Mouse (Mus musculus) neural tube, embryonic 11.5 days (tissue): ENCODE measurements around the gene Creld2. TPM values are rescaled to one million over a fixed set of nuclear protein-coding genes. Genes with fewer than 3 reads are reported as not detected.

Experiments
- ATAC-seq: fragments of 200-750 bp; cut with Nextera tagmentation; 2 replicates; pipeline ENCODE4 v1.8.0; 2017; ENCODE audit warnings: moderate number of reproducible peaks, mild to moderate bottlenecking, moderate TSS enrichment, moderate library complexity; ENCODE audit not compliant: insufficient read depth, low FRiP score, low TSS enrichment
- DNase-seq: peaks from one replicate; pipeline ENCODE4 v3.0.0-alpha.2; 2015; ENCODE audit warnings: low spot score
- H3K27ac ChIP-seq: fragments of 300-500 bp; sonication (generic); 2 replicates; pipeline ENCODE4 v1.5.1; 2014; ENCODE audit warnings: low read depth, mild to moderate bottlenecking, low read length
- H3K27me3 ChIP-seq: fragments of 300-500 bp; sonication (generic); 2 replicates; pipeline ENCODE4 v1.6.1; 2014; ENCODE audit warnings: mild to moderate bottlenecking, low read length, mixed read lengths; ENCODE audit not compliant: control insufficient read depth, insufficient read depth
- H3K36me3 ChIP-seq: fragments of 300-500 bp; sonication (generic); 2 replicates; pipeline ENCODE4 v1.6.1; 2014; ENCODE audit warnings: mild to moderate bottlenecking, low read length, moderate library complexity, mixed read lengths; ENCODE audit not compliant: control insufficient read depth, insufficient read depth
- H3K4me1 ChIP-seq: fragments of 300-500 bp; sonication (generic); 2 replicates; pipeline ENCODE4 v1.6.1; 2014; ENCODE audit warnings: low read length, mixed read lengths; ENCODE audit not compliant: control insufficient read depth, insufficient read depth
- H3K4me2 ChIP-seq: fragments of 300-500 bp; sonication (generic); 2 replicates; pipeline ENCODE4 v1.6.1; 2014; ENCODE audit warnings: low read depth, mild to moderate bottlenecking, moderate library complexity
- H3K4me3 ChIP-seq: fragments of 300-500 bp; sonication (generic); 2 replicates; pipeline ENCODE4 v1.5.1; 2014; ENCODE audit warnings: low read depth, low read length
- H3K9ac ChIP-seq: fragments of 300-500 bp; sonication (generic); 2 replicates; pipeline ENCODE4 v1.6.1; 2014; ENCODE audit warnings: mild to moderate bottlenecking, low read length
- H3K9me3 ChIP-seq: fragments of 300-500 bp; sonication (generic); 2 replicates; pipeline ENCODE4 v1.6.1; 2016; ENCODE audit warnings: low read length; ENCODE audit not compliant: control insufficient read depth
- WGBS: fragments of 180-500 bp; shearing (Covaris S2); extraction: QIAGEN DNeasy Blood & Tissue Kit; methylation state at CpG from one replicate; pipeline ENCODE4 v1.1.7; 2014; 5-methylcytosine and 5-hydroxymethylcytosine counted together
- polyA plus RNA-seq: library from polyadenylated mRNA; unstranded; fragments of >200 nt; fragmentation: Nextera tagmentation; extraction: Ambion mirVana; gene quantifications from 2 replicates; pipeline ENCODE4 v1.2.1, GENCODE M21; 2014

The Creld2 gene
- polyA plus RNA-seq, 1 experiment from 2014 or later, result 96.4 TPM

DNA sequence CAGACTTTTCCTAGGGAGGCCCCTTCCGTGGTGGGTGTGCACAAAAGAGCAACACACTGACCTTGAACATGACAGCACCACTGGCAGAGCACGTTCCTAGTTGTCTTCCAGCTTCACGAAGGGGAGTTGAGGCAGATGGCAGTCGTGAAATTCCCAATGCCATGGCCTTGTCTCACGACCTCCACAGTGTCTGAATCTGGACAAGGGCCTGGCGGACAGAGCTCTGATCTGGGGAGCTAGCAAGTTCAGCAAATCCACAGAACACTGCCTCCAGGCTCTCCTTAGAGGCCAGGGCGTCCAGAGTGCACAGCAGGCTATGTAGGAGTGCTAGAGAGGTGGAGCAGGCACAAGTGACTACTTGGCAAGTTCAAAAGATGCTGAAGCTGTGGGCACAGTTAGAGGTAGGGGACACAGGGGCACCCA, 47.5 kb downstream of the Creld2 start:
- Histone ChIP-seq H3K27me3 (no peaks in the 10 kb centered on the region), H3K4me1 (peaks cover 12% of the 10 kb centered on the region), H3K9ac (no peak overlapping the region), H3K4me2 (no peak overlapping the region), H3K36me3 (peaks cover 7% of the 10 kb centered on the region), H3K27ac (no peak overlapping the region), H3K9me3 (no peaks in the 10 kb centered on the region), H3K4me3 (no peak overlapping the region)
- ATAC-seq (no peak), DNase-seq (no peak)
- 62% methylated on average over 7 of the region's 7 CpGs for WGBS

DNA sequence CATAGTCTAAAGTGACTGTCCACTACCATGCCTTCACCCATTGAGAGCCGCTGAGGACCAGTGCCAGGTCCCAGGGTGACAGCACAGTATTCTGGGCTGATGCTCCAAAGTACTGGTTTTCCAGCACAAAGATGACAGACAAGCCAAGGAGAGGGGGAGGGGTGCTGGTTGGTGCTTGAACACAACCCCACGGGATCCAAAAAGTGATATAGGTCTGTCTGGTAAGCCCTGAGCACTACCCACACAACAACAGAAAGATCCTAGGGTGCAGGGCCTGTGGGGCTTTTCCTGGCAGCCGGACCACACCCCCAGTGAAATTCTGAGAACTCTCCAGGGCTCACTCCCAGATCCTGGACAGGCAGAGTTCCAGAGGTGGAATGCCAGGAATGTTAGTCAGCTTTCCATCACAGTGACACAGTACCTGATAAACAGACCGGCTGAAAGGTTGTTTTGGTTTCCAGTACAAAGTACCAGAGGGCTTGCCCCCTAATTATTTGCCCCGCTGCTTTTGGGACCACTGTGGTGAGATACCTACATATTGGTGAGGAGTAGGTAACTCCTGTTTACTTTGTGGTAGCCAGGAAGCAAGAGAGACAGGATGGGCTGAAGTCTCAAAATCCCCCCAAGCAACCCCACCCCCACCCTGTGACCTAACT, 48.0 kb downstream of the Creld2 start:
- peaks cover 7% of the 10 kb centered on the region for H3K36me3 ChIP-seq
- H3K4me1 ChIP-seq, result peaks cover 12% of the 10 kb centered on the region
- H3K4me2 ChIP-seq, result no peak overlapping the region
- no peaks in the 10 kb centered on the region for H3K9me3 ChIP-seq
- no peak overlapping the region for H3K27ac ChIP-seq
- DNase-seq, result no peak
- no peaks in the 10 kb centered on the region for H3K27me3 ChIP-seq
- no peak overlapping the region for H3K4me3 ChIP-seq
- 39% methylated on average over 5 of the region's 5 CpGs for WGBS
- H3K9ac ChIP-seq, result no peak overlapping the region
- ATAC-seq, result no peak

DNA sequence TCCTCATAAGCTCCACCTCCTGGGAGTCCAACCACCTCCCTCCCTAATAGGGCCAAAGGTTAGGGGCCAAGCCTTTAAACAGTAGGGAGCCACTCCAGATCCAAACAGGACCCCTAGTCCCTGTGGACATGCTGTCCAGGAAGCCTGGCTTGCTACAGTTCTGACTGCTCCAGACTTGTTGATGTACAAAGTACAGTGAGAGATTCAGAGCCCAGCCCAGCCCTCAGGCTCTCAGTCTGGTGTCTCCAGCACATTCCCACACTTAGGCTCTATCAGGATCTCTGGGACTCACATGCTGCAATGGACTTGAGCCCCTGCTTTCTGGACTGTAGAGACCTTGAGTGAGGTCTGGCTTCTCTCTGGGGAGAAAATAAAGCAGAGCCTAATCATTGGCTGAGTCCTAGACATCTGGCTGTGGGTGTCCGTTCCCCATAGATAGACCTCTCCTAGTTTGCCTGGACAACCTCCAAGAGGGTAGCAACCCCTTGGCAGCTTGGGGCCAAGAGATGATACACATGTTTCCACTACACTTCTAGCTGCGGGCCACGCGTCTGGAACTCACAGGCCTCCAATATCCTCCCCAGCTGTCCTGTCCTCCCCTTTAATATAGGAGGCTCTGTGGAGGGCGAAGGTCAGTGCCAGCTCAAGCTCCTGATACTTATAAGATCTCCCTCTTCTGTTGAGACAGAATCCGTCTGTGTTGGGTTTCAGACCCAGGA, 48.7 kb downstream of the Creld2 start:
- Histone ChIP-seq H3K4me3 (no peak overlapping the region), H3K27me3 (no peaks in the 10 kb centered on the region), H3K9ac (no peak overlapping the region), H3K4me1 (peaks cover 12% of the 10 kb centered on the region), H3K9me3 (no peaks in the 10 kb centered on the region), H3K4me2 (no peak overlapping the region), H3K36me3 (peaks cover 7% of the 10 kb centered on the region), H3K27ac (no peak overlapping the region)
- 87% methylated on average over 6 of the region's 6 CpGs for WGBS
- ATAC-seq (no peak), DNase-seq (no peak)

DNA sequence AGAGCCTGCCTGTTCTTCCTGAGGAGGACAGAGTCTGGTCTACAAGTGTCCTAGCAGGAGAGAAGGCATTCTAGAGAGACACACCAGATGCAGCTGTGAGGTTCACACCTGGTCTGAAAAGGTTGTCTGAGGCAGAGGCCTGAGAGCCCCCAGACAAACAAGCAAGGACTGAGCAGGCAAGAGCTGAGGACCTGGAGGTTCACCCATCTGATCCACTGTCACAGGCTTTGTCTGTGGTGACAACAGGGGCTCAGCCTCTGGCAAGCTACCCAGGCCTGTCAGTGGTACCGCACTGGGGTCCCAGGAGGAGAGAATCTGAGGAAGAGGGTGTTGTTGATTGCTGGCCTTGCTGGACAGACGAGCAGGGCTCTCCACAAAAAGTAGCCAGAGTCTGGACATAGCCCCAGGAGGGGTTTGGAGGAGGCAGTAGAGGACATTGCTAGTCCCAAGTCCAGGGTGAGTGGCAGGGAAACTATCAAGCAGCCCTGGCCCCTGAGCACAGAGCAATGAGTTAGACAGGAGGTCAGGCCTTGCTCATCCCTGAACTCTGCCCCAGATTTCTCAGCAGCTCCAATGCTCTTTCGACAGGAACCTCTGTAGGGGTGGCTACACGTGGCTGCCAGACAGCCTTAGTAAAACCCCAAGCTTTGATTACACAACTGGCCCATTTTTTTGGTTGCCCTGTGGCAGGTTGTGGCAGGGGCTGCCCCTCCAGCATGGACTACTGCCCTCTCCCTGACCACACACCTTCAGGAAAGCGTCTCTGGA, 51.2 kb downstream of the Creld2 start:
- ATAC-seq (no peak), DNase-seq (no peak)
- no peak overlapping the region for H3K27ac ChIP-seq
- no peak overlapping the region for H3K4me3 ChIP-seq
- H3K4me1 ChIP-seq, result no peaks in the 10 kb centered on the region
- no peaks in the 10 kb centered on the region for H3K36me3 ChIP-seq
- 75% methylated on average over 5 of the region's 5 CpGs for WGBS
- H3K9ac ChIP-seq, result no peak overlapping the region
- H3K9me3 ChIP-seq, result no peaks in the 10 kb centered on the region
- H3K4me2 ChIP-seq, result no peak overlapping the region
- no peaks in the 10 kb centered on the region for H3K27me3 ChIP-seq

DNA sequence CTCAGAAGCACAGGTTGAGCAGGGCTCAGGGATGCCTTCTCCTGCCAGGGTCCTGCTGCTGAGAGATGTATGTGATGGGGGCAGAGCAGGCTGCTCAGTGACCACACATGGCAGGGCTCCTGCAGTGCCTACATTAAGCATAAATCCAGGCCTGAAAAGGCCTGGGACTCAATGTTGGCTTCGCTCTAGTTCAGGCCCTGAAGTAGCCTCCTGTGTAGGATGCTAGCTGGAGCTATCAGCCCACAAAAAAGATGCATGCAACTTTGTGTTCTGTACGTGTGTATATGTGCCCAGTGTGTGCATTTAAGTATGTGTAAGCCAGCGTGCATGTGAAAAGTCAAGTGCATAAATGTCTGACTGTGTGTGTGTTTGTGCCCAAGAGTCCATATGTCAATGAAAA, 54.6 kb downstream of the Creld2 start:
- Histone ChIP-seq H3K9me3 (no peaks in the 10 kb centered on the region), H3K4me2 (no peak overlapping the region), H3K9ac (no peak overlapping the region), H3K27me3 (0 out of 2 replicates have a peak, but pooled peaks cover 4% of the 10 kb centered on the region), H3K4me1 (no peaks in the 10 kb centered on the region), H3K36me3 (no peaks in the 10 kb centered on the region), H3K4me3 (no peak overlapping the region), H3K27ac (no peak overlapping the region)
- 88% methylated on average over 3 of the region's 3 CpGs for WGBS
- DNase-seq (no peak), ATAC-seq (no peak)

DNA sequence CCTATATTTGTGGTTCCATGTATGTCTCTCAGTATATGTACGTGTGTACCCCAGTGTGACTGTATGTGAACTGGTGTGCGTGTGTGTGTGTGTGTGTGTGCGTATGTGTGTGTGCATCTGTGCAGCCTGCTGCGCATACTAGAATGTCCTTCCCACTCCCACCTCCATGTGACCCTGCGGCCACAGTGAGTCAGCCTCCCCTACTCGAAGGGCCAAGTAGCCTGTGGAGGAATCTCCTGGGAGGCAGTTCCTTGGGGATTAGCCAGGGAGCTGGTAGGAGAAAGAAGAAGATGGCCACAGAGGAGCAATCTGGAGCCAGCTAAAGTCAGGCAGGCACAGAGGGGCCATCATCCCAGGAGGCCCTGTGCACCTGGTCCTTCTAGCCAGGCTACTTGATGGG, 55.0 kb downstream of the Creld2 start:
- H3K4me3 ChIP-seq, result no peak overlapping the region
- no peaks in the 10 kb centered on the region for H3K36me3 ChIP-seq
- H3K9me3 ChIP-seq, result no peaks in the 10 kb centered on the region
- H3K4me2 ChIP-seq, result no peak overlapping the region
- no peak overlapping the region for H3K27ac ChIP-seq
- no peak overlapping the region; the same call in 1 of the 2 replicates for H3K9ac ChIP-seq
- H3K4me1 ChIP-seq, result no peaks in the 10 kb centered on the region
- ATAC-seq (no peak), DNase-seq (no peak)
- 0 out of 2 replicates have a peak, but pooled peaks cover 4% of the 10 kb centered on the region for H3K27me3 ChIP-seq
- WGBS, result 94% methylated on average over 6 of the region's 6 CpGs

DNA sequence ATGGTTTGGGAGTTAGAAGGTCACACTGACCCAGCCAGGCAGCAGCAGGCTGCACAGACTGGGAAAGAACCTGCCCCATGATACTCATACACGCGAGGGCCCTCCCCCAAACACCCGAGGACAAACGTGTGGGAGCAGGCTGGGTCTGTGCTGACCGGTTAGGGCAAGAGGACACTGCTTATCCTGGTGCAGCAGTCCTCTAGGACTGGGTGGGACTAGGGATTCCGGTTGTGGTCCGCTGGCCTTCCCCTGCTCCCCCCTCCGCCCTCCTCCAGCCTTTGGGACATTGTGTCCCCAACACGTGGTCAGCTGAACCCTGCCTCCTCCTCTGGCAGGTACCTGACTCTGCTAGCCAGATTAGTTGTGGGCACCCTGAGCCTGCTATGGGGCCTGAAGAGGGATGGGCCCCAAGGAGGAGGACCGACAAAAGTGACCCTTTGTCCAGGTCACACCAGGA, 56.2 kb downstream of the Creld2 start:
- H3K36me3 ChIP-seq, result no peaks in the 10 kb centered on the region
- WGBS, result 38% methylated on average over 10 of the region's 10 CpGs
- no peak overlapping the region for H3K4me3 ChIP-seq
- DNase-seq, result no peak
- no peak overlapping the region for H3K27ac ChIP-seq
- no peak for ATAC-seq
- no peak overlapping the region for H3K4me2 ChIP-seq
- no peaks in the 10 kb centered on the region for H3K9me3 ChIP-seq
- 0 out of 2 replicates have a peak, but pooled peaks cover 4% of the 10 kb centered on the region for H3K27me3 ChIP-seq
- H3K4me1 ChIP-seq, result no peaks in the 10 kb centered on the region
- H3K9ac ChIP-seq, result no peak overlapping the region
